Mouse (Mus musculus) lung, postnatal 25 days (tissue): ENCODE data around the gene Dbnl.

Experiments used
- DNase-seq: peaks from one replicate; pipeline ENCODE4 v3.0.0; 2022; ENCODE audit warnings: low spot score

Dbnl gene

DNA sequence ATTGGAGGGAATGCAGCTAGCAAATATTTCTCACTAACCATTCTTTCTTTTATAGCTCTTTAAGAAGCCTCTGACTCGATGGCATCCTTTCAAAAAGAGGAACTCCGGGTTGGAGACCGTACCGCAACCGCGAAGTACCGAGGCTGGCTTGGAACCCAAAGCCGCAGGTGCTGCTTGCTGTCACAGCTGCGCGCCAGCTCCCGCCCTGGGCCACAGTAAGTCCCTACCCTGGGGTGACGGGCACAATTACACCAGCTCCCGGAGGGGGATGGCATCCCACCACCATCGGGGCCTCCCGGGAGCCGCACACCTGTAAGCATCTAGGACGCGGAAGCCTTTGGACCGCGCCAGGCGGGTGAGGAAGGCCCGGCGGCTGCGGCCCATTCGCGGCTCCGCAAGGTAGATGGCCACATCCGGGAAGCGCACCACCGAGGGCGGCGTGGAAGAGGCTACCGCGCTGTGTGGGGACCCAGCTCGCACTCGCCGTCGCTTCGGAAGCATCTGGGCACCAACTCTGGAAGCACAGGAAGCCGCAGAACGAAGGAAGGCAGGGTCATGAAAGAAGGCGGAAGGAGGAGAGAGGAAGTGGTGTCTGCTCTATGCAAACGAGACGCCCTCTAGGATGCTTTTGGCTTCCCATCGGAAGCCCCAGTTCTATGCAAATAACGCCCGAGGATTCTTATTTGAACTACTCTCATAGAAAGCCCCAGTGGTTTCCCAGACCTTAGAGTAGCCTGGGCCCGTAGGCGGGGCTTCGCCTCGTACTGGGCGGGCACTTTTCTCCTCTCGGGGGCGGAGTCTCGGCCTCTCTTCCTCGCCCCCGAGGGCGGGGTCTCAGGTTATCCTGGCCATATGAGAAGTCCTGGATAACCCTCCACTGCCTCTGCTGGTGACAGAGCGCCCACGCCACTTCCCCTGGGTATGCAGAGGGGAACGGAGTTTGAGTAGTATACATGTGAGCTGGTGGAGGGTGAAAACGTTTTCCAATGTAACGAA, 49.3 kb downstream of the Dbnl start, which contains the start of gene Polm:
Gene Polm, minus strand, starts transcription at position 766 of the 996 bp plus-strand sequence.
- DNase-seq: peak; percentile 94

DNA sequence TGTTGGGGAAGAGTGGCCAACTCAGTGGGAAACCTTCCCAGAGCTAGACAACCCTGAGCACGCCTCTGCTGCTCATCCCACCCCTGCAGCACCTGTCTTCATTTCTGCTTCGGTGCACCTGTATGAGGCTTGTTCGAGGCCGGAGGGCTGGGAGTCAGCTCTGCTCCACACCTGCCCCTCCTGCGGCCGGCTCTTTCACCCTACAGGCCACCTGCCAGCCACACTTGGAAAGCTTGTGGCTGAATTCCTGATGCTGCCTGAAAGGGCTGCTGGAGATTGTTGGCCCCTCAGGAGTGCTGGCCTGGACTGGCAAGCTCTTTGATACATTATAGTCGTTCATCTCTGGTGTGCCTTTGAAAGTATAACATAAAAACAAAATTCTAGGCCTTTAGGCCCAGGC, 52.1 kb downstream of the Dbnl start:
- DNase-seq: no peak

DNA sequence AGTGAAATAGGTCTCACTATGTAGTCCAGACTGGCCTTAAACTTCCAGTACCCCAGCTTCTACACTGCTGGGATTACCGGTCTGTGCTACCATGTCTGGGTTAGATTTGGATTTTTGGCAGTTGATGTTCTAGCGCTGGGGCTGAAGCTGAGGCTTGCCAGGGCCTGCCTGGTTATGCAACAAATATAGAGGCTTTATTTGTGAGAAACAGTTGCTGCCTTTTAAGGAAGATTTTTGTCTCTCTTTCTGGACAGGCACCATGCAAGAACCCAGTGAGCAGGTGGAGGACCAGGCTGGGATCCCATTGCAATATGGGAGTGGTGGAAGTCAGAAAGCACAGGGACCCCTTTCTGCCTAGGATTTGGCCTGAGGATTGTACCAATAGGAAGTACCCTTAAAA, 53.5 kb downstream of the Dbnl start:
- no peak for DNase-seq

DNA sequence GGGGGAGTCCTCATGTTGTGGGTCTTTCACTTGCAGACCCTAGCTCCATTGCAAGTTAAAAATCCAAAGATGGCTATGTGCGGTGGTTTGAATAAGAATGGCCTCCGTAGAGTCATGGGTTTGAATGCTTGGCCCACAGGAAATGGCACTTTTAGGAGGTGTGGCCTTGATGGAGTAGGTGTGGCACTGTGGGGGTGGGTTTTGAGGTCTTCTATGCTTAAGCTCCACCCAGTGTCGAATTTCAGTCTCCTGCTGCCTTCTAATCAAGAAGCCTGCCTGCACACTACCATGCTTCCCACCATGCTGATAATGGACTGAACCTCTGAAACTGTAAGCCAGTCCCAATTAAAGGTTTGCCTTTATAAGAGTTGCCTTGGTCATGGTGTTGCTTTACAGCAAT, 54.8 kb downstream of the Dbnl start:
- DNase-seq: no peak

DNA sequence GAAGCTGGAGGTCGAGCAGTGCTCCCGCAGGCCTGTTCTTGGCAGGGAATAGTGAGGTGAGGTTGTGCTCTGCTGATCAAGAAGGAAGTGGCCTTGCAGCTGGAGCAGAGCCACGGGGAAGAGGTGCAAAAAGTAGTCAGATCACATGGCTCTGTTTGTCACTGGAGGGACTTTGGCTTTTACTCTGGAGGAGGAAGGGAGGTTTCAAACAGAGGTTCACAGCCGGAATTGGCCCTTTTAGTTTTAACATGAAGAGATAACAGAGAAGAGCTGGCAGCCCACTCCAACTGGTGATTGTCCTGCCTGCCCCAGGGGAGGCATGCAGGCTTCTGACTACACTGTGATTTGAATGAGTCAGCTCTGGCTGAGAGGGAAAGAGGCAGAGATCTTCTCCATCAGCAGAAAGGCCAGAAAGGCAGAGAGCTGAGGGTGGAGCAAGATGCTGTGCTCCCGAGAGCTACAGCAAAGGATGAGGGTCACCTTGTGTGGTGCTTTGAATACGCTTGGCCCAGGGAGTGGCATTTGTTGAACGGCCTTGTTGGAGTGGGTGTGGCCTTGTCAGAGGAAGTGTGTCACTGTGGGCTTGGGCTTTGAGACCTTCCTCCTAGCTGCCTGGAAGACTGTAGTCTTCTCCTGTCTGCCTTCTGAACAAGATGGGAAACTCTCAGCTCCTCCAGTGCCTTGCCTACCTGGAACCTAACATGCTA, 58.5 kb downstream of the Dbnl start:
- peak; percentile 59 for DNase-seq

DNA sequence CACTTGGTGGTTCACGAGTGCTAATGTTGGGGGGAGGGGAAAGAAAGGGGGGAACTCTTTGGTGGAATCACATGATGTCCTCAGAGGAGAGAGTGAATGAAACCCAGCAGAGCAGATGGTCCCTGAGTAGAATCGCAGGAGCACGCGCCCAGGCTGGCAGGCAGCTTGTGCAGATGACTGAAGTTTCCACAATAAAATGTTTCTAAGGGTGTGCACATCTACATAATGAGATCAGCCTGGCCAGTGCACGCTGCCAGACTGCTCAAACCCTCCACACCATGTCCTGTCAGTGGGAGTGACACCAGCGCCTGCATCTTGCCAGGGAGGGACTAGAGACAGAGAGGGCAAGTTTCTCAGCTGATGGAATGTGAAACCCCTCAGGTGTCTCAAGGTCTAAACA, 60.5 kb downstream of the Dbnl start:
- DNase-seq: no peak

DNA sequence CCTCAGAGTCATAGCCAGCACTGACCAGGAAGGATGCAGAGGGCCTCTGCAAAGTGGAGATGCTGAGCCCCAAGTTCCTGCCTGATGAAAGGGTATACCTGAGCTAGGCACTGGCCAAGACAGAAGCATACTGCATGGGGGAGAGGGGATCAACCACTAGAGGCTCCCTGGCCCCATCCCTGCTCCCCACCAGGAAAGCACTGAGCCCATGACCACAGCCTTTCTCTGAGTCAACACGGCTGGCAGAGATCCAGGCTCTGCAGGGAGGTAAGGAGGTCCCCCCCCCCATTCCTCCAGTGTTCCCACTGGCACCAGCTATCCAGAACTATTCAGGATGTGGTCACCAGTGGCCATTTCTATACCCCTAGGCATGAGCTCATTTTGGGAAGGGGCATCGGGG, 61.0 kb downstream of the Dbnl start:
- DNase-seq: no peak

DNA sequence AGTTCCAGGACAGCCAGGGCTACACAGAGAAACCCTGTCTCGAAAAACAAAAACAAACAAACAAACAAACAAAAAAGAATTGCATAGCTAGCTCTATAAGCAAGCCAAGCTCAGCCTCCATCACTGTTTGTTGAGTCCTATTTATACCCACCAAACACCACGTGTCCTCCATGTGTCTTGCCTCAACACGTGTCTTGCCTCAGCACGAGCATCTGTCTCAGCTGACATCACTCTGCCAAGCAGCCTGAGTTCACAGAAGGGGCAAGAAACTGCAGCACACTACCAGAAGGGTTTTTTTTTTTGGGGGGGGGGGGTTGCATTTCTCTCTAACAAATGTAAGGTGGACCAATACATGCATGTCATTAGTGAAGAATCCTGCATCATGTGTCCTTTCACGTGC, 62.2 kb downstream of the Dbnl start:
- no peak for DNase-seq
